Mouse (Mus musculus): ENCODE measurements around the gene Meis3.
A peak's percentile ranks its signal among the peaks of the same experiment; 100 is the strongest.

Meis3 gene

GRCm38 (mm10) chr7:16174597-16175541 is at the start of gene Meis3:
TSS of gene Meis3 (plus strand) at chr7:16175090.
- DNase-seq (ENCODE audit: low spot score in 2 of 2), result no peak

GRCm38 (mm10) chr7:16125829-16126228 is 49.1 kb upstream of the Meis3 start:
- DNase-seq (ENCODE audit: low spot score in 2 of 2), result no peak

GRCm38 (mm10) chr7:16128344-16128743 is 46.5 kb upstream of the Meis3 start:
- no peak for DNase-seq (ENCODE audit: low spot score in 2 of 2)

- DNase-seq (ENCODE audit: low spot score in 2 of 2), result no peak
Measured at GRCm38 (mm10) chr7:16128899-16129298, 46.0 kb upstream of the Meis3 start.

GRCm38 (mm10) chr7:16129421-16129845 is 45.5 kb upstream of the Meis3 start, which contains the start of gene Slc8a2:
TSS of gene Slc8a2 (plus strand) at chr7:16129826.
- DNase-seq (ENCODE audit: low spot score in 2 of 2), result peak; percentile 81 to 92

- peak in 1 of 2 experiments; percentile 68 for DNase-seq (ENCODE audit: low spot score in 2 of 2)
Measured at GRCm38 (mm10) chr7:16129846-16130691, 44.8 kb upstream of the Meis3 start.

GRCm38 (mm10) chr7:16130956-16131634 is 43.8 kb upstream of the Meis3 start:
- DNase-seq (ENCODE audit: low spot score in 2 of 2), result no peak

GRCm38 (mm10) chr7:16132161-16132581 is 42.7 kb upstream of the Meis3 start:
- no peak for DNase-seq (ENCODE audit: low spot score in 2 of 2)

- DNase-seq (ENCODE audit: low spot score in 2 of 2), result no peak
Measured at GRCm38 (mm10) chr7:16132926-16133325, 42.0 kb upstream of the Meis3 start.

GRCm38 (mm10) chr7:16133691-16134090 is 41.2 kb upstream of the Meis3 start:
- DNase-seq (ENCODE audit: low spot score in 2 of 2), result no peak

GRCm38 (mm10) chr7:16134951-16135392 is 39.9 kb upstream of the Meis3 start:
- no peak for DNase-seq (ENCODE audit: low spot score in 2 of 2)

- peak in 1 of 2 experiments; percentile 73 for DNase-seq (ENCODE audit: low spot score in 2 of 2)
Measured at GRCm38 (mm10) chr7:16146489-16147410, 28.1 kb upstream of the Meis3 start.

GRCm38 (mm10) chr7:16147643-16148042 is 27.2 kb upstream of the Meis3 start:
- DNase-seq (ENCODE audit: low spot score in 2 of 2), result no peak

GRCm38 (mm10) chr7:16149241-16149640 is 25.6 kb upstream of the Meis3 start:
- DNase-seq (ENCODE audit: low spot score in 2 of 2), result peak; percentile 81 to 94

- no peak for DNase-seq (ENCODE audit: low spot score in 2 of 2)
Measured at GRCm38 (mm10) chr7:16150191-16151145, 24.4 kb upstream of the Meis3 start.

- peak in 1 of 2 experiments; percentile 75 for DNase-seq (ENCODE audit: low spot score in 2 of 2)
Measured at GRCm38 (mm10) chr7:16153522-16153921, 21.4 kb upstream of the Meis3 start.

GRCm38 (mm10) chr7:16155132-16155872 is 19.6 kb upstream of the Meis3 start:
- DNase-seq (ENCODE audit: low spot score in 2 of 2), result peak in 1 of 2 experiments; percentile 72

GRCm38 (mm10) chr7:16156105-16156714 is 18.7 kb upstream of the Meis3 start:
- DNase-seq (ENCODE audit: low spot score in 2 of 2), result peak in 1 of 2 experiments; percentile 62
